Mouse (Mus musculus) cerebellum, adult 11-12 months (tissue): ENCODE measurements around the gene Cd48.
"Not testable (repeated sequence)": the region's sequence is repeated elsewhere in the genome, so short reads cannot be mapped to it uniquely, and the experiment has no call there.

ENCODE experiments used
- DNase-seq: peaks from one replicate; pipeline ENCODE4 v3.0.0; 2022

Gene Cd48

DNA sequence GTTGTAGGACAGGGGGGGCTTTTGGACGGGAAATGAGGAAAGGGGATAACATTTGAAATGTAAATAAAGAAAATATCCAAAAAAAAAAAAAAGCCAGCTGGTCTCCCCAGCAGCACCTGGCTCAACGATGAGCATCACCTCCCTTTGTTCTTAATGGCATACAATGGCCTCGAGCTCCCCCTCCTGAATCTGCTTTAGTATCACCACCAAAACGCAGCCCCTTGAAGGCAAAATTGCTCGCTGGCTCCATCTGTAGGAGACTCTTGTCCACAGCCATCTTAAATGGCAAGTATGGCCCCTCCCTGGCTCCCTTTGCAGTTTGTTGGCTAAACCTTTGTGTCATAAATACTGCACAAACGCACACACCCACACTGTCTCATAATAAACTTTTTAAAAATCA is 17.2 kb downstream of the Cd48 start:
- no peak for DNase-seq

- DNase-seq = not testable (repeated sequence)
These were observed 31.9 kb downstream of the Cd48 start for GRCm38 (mm10) chr1:171713736-171714135.

DNA sequence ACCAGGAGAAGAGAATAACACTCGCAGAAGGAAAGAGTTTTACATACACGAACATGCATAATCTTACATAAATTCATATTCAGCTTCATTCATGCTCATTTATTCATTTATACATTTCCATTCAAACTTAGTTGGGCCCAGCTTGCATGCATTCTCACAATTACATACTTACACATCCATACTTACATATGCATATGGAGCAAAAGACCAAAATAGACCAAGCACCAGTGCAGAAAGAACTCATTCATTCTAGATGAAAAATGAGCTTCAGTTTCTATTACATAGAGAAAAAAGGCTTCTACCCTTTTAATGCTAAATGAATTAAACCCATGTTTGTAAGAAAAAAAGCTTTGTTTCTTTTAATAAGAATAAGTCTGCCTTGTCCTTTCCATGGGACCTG is 33.6 kb downstream of the Cd48 start:
- no peak for DNase-seq

DNA sequence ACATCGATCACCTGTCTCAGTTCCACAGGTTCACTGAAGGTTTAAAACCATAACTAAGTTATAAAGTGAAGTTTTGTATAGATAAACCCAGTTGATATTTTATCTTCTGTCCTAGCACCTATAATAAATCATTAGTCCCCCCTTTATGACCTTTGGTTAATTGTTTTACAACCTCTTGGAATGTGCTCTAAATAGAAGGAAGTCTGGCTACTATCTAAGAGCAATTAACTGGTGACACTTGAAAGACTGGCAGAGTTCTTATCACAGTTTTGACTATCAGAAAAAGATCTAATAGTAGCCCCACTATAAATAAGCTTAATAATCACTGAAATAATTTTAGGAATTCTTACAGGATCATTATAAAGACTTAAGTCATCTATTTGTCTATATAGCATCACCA is 34.4 kb downstream of the Cd48 start:
- no peak for DNase-seq

DNA sequence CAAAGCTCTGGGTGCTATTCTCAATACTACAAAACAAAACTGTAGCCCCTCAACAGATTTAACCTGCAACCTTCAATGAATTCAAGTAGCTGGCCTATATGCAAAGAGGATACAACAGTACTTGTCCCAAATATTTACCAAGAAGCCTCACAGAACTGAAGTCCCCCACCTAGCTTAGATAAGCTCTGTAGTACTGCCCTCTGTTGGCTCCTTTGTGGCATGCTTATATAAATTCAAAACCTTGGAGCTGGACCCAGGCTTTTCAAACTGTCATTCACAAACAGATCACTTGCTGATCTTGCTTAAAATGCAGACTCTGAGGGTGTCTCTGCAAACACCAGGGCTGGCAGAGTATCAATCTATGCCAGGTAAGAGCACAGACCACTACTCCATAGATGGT is 49.4 kb downstream of the Cd48 start:
- DNase-seq = no peak

DNA sequence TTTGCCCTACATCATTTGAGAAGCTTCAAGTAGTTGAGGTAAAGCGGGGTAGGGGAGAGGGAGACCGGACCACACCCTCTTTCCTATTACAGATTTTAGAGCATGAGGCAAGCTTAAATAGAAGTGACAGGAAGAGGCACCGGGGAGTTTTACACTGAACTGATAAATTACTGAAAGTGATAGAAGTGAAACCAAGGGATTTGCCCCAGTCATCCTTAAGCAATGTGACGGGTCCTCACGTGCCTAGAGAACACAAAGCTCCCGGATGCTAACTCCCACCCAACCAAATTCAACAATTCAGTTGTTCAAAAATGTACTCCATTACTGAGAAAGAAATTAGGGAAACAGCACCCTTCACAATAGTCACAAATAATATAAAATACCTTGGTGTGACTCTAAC is 53.1 kb downstream of the Cd48 start:
- DNase-seq = no peak

- no peak for DNase-seq
These were observed 66.5 kb downstream of the Cd48 start for GRCm38 (mm10) chr1:171748127-171748969.
